Mouse (Mus musculus) layer of hippocampus, postnatal 25 days (tissue): ENCODE data around the gene Mrgprh. TPM values are rescaled to one million over a fixed set of nuclear protein-coding genes. Genes with fewer than 3 reads are reported as not detected.
A peak's percentile ranks its signal among the peaks of the same experiment; 100 is the strongest.

Experiments used
- DNase-seq, 2 experiments: peaks; one replicate each; pipeline ENCODE4 v3.0.0; 2022; ENCODE audit warnings: mixed read lengths in 2 of 2, low spot score in 1 of 2; ENCODE audit errors: extremely low spot score in 1 of 2
- total RNA-seq, 2 experiments: library from RNA; stranded (reverse); gene quantifications; 2 replicates each; pipeline ENCODE4 v1.2.3; 2021

Mrgprh gene
- total RNA-seq: under 1 TPM in 1 of 2 experiments, not detected in 1; 0.12 TPM

DNA sequence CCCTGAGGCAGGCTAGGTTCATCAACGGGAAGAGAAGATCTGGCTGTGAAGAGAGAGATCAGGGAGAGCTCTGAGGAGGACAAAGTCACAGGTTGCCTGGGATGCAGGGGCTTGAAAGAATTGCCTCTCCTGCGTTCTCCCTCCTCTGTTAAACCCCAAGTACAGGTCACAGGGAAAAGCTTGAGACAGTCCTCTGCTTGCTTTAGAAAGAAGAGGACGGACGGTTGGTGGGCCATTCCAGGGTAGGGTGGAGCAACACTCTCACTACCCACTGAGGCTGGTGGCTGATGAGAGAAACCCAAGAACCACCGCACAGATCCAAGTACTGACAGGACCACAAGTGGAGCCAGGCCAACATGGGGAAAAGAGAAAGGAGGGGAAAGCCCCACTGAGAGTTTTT is at the start of gene Mrgprh:
Gene Mrgprh (plus strand): TSS at position 301 of the 400 bp plus-strand sequence.
- DNase-seq: no peak

DNA sequence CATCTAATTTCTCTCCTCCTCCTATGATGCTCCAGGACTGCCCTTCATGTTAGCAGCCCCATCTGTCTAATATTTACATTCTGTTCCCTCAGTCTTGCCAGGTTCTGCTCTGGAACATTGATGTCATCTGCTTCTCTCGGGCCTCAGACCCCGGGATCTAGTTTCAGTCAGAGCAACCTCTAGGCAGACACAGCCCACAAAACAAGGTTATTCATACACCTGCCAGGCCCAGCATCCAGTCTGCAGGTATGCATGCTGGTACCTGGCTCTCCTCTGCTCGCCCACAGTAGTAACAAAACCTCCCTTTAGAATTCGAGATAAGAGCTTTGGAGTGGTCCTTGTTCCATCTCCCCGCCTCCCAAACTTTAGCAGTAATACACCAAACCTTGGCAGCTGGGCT is 45.5 kb upstream of the Mrgprh start:
- DNase-seq: no peak

DNA sequence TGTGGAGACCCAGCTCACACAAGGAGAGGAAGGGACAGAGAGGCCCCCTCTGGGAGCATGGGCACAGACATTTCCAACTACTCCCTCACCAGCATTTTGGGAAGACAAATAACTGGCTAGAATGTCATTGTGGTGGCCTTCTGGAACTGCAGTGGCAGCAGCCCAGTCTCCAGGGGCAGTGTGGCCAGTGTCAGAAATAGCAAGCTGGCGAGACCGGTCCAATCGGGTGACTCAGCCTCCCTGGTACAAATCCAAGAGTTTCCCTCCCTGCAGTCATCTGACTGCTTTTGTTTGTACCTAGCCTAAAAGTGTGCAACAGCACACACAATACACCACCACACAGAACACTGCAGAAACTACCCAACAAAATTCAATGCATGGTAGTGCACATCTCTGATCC is 43.6 kb upstream of the Mrgprh start:
- DNase-seq: no peak

DNA sequence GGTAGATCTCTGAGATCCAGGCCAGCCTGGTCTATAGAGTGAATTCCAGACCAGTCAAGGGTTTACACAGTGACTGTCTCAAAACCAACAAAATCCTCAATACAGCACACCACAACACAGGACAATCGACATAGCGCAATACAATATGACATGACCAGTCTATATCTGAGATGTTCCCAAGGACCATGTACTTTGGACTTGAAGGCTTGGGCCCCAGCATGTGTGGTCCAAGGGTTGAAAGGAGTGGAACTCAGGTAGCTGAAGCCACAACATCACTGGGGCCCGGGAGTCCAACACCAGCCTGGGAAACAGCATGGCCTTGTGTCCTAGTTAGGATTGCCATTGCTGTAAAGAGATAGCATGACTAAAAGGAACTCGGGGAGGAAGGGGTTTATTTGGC is 43.2 kb upstream of the Mrgprh start:
- no peak for DNase-seq

DNA sequence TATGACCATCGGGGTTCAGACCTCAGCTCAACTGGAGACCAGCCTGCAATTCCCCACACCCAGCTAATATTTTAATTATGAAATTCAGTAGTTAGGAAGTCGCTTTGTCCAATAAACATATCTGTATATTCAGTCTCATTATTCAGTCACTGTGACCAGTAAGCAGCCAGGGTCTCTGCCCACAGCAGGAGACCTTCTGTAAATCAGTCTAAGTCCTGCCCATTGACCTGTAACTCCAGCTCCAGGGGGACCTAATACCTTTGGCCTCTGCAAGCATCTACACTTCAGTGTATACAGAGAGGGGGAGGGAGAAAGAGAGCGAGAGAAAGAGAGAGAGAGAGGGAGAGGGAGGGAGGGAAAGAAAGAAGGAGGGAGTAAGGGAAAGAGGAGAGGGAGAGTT is 41.5 kb upstream of the Mrgprh start:
- no peak for DNase-seq

DNA sequence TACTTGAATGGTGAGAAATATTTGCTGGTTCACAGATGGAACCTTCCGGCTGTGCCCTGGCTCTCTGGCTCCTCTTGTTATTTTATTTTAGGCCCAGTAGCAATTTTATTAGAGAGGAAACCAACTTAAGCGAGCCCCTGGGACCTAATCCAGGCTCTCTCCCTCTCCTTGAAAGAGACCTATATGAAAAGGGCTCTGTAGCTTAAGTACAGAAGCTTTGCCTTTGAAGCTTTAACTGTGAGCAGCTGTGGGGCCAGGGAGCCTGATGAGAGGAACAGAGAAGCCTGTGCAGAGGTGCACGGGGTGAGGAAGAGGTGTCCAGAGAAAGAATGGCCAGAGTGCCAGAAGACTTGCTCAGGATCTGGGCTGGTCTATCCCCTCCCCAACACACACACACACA is 41.0 kb upstream of the Mrgprh start:
- no peak for DNase-seq

DNA sequence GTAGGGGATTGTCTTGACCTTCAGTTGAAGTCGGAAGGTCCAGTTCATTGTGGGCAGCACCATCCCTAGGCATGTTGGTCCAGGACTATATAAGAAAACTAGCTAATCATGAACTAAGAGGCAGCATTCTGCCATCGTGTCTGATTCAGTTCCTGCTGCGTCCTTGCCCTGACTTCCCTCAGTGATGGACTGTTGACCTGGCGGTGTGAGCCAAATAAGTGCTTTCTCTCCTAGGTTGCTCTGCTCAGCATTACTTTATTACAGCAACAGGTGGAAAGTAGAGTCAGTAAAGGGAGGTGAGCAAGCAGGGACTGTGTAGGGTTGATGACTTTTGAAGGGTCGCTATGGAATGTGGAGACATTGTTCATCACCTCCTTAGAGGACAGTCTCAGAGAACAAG is 40.1 kb upstream of the Mrgprh start:
- DNase-seq: no peak

DNA sequence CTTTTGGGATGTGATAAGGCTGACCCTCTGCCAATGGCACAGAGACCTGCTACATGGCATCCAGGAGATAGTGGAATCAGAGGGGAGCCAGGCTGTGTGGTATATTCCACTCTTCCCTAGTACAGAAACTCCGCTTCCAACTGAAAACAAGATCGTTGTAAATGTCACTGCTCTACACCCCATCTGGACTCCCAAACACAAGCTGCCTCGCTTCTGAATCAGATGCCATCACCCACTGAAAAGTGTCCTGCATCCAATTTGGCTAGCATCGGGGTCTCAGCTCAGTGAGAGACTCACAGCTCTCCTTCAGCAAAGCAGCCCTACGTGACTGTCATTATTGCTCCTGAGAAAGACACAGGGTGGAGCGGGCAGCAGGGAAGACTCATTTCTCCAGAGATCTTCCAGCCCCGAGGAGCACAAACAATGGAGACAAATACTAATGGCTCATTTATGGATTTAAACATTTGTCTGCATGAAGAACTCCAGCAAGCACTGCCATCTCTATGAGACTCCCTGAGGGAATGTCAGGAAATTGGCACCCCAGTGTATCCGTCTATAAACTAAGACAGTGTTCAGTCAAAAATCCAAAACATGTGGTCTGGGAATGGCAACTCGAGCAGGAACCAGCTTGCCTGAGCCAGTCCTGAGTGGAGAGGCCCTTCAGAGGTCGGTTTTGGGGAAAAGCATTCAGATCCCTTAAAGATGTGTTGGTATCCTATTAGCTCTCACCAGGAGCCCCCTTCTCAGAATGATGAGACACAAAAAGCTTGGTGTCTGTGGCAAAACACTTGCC is 36.2 kb upstream of the Mrgprh start:
- DNase-seq: peak; percentile 49 to 53

DNA sequence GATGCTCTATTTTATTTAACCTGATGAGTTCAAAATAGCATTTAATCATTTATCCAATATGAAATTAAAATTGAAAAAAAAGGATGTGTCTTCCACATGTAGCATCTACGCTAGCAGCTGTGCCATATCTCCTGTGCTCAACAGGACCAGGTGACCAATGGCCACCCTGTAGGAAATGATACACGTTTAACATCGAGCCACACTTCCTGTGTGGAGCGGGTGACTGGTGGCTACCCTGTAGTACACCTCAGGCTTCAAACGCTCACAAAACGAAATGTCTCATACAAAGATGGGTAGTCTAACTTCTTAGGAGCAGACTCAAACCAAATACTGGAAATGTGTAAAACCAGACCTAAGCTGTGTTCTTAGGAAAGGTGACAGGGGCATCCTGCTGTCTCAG is 32.0 kb upstream of the Mrgprh start:
- no peak for DNase-seq

DNA sequence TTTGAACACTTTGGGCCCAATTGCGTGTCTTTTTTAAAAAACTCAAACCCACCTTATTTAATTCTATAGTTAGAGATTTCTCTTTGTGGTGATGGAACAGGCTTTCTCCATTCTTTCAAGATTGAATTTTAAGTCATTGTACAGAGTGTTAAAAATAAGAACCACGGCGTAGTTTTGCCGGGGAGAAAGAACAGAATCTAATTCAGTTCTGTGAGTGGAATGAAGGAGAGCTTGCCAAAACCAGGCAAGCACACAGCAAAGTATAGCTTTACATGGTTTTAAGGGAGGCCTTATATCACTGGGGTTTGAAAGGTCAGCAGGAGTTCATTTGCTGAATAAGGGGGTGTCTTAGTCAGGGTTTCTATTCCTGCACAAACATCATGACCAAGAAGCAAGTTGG is 31.3 kb upstream of the Mrgprh start:
- no peak for DNase-seq

DNA sequence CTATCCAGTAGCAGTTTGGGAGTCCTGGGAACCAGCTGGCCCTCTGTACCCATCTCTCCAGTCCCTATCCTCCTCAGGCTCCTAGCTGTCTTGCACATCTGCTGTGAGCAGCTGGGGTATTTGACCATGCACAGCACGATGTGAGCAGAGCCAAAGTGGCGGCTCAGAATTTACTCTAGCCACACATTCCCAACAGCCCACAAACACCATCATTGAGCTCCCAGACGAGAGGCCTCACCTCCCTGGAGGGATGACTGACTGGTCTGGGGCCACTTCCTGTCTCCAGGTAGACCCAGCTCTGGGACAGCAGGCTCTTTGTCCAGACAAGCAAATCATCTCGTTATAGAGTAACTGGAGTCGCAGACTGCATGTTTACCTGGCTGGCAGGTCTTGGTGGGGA is 30.0 kb upstream of the Mrgprh start:
- DNase-seq: no peak

DNA sequence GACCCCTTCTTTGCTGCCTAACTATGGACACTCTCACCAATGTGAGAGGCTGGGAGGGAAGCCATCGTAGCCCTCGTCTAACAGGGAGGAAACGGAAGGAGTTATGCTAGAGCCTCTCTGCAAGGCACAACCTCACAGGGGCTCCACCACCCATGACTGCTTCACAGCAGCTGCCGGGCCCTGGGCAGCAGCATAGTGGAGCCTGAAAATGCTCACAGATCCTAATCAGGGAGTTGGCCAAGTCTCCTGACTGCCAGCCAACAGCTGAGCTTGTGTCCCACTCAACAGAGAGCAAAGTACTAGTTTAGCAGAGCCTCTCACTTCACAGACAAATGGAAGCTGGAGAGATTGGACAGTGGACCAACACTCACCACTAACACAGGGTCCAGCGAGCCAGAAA is 29.4 kb upstream of the Mrgprh start:
- no peak for DNase-seq

DNA sequence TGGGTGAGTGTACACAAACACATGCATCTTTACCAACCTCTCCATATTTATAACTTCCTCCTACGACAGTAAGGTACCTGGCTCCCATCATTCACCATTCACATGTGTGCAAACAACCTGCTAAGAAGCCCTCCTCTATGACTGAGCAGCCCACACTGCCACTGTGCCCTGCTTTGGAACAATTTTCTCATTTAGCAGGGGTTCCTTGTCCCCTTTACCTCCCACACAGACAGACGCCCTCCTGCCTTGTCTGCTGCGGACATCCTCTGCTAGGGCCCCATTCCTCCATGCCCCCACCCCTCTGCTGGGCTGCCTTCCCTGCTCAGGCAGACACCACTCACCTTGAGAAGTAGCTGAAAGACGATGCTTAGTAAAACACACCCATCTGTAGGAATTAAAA is 28.1 kb upstream of the Mrgprh start:
- DNase-seq: no peak

DNA sequence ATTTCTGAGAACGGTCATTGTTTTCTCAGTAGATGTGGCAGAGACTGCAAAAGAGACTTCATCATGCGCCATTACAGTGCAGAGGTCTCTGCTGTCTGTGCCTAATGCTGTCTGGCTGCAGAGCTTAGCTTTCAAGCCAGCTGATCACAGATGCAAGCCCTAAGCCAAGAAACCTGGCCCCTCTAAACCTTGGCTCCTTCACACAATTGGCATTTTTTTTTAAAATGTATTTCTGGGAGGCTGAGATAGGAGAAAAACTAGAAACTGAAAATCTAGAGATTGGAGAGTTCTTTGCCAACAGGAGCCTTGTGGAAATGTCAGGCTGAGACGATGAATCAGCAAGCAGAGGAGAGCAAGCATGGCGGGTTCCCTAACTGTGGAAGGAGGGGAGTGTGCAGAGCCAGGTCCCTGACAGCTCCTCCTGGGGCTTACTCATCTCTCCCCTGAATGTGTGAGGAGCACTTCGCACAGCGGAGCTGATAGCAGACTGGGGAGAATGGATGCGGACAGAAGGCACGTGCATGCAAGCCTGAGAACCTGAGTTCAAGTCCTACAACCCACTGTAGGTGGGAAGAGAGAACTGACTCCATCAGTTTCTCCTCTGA is 26.0 kb upstream of the Mrgprh start:
- no peak for DNase-seq

DNA sequence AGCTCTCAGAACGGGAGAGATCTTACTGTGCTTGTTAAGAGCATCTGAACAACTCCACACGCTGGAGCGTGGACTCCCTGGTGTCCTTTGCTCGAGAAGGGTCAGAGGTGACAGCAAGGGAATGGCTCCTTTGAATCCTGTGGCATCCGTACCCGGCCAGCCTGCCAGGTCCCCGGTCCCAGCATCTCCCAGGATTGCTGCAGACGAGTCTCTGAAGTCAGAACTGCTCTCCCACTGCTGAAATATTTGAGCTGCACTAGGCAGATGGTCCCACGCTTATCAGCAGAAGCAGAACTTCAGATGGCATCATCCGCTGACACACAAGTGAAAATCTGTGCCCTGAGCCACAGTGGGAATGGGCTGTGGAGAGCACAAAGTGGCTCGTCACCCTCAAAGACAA is 24.1 kb upstream of the Mrgprh start:
- DNase-seq: peak; percentile 44 to 59

DNA sequence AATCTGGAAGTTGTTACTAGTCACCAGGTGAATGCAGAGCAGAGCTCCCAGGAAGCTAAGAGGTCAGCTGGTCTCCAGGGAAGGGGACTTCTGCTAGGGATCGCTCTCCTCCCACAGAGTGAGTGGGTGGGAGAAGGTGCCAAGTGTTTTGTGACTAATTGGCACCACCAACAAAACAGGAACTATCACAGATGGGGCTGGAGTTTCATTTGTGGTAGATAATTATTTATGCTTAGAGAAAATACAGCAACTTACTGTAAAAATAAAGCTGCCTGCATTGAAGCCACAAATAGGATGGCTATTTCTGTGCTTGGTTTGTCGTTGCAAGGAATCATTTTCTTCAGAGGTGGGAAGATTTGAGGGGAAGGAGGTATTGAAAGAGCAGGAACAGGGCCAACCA is 22.0 kb upstream of the Mrgprh start:
- no peak for DNase-seq

DNA sequence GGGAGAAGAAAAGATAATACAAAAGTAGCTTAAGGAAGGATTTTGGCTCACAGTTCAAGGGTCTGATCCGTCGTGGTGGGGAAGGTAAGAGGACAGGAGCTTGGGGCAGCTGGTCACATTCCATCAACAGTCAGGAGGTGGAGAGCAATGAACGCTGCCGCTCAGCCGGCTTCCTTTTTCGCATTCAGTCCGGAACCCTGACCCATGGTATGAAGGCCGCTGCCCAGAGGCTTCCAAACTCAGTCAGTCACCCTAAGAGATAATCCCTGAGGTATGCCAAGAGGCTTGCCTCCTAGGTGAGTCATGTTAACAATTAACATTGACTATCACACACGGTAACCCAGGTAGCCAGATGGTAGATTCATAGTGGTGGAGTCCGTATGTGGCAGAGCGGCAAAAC is 21.4 kb upstream of the Mrgprh start:
- DNase-seq: no peak

DNA sequence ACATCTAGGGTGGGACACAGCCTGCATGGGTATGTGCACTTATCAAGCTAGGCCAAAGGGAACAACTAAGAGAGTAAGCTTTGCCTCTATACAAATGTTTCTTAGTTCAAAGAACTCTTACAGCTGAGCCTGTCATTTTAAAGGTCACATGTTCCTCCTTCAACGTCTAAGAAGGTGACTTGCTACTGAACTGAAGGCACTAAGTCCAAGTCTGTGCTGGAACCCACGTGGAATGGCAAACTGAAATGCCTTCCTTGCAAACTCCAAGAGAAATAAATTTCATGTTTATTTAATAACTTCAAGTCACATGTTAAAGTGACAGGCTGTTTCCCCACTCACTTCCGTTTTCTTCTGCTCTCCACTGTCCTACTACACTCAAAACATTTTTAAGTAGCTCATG is 18.4 kb upstream of the Mrgprh start:
- no peak for DNase-seq

DNA sequence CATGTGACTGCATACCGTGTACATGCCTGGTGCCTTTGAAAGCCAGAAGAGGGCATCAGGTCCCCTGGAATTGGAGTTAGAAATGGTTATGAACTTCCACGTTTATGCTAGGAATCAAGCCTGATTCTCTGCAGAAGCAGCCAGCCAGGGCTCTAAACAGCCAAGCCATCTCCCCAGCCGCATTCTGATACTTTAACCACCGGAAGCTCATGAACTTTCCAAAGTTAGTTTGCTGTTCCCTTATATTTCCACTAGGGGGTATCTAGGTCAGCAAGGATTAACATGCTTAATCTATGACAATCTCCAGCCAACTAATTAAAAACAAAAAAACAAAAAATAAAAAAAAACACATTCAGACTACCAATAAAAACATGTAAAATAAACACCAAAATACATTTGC is 17.8 kb upstream of the Mrgprh start:
- no peak for DNase-seq

DNA sequence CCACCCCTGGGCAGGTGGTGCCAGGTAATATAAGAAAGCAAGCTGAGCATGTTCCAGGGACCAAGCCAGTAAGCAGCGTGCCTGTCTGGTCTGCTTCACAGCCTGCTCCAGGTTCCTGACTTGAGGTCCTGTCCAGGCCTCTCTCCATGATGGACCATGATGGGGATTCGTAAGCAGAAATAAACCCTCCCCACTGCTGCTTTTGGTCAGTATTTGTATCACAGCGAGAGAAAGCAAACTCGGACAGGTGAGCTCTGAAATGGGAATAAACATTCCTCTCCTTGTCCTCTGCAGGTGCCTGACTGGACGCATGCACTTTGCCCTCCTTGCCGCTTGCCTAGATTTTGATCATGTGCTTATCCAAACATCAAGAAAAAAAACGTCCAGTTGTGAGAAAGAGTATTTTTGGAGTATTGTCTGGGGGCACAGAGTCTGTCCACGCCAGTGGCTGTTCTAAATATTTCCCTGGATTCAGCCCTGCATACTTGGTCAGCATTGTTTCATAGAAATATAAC is 16.8 kb upstream of the Mrgprh start:
- DNase-seq: no peak

DNA sequence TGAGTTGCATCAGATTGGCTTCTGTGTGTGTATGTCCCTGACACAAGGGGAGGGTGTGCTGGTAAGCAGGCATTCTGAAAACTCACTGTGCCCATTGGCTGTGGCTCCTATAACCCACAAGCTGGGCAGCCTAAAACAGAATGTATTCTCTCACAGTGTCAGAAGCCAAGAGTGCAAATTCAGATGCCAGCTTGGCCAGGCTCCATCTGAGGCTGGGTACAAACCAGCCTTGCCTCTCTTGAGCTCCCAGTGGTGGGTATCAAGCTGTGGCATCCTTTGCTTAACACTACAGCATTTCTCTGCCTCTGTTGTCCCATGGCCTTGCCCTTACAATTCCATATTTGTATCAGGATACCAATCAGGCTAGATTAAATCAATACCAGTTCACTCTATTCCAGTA is 11.7 kb upstream of the Mrgprh start:
- no peak for DNase-seq

DNA sequence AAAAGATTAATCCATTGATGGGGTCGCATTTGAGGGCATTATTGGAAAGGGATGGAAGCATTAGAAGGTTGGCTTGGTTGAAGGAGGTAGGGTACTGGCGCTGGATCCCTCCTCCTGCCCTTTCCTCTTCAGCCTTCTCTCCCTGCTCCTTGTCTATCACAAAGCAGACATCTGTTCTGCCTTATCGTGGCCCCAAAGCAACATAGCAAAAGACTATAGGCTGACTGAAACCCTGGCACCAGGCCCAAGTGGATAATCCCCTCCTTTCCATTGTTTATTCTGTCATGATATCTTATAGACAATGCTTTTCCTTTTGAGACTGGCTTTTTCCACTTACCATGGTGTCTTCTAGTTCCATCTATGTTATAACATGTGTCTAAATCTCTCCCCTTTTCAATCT is 10.4 kb upstream of the Mrgprh start:
- DNase-seq: no peak
